Mouse (Mus musculus): ENCODE results near the gene Jak1. TPM values are rescaled to one million over a fixed set of nuclear protein-coding genes. Genes with fewer than 3 reads are reported as not detected.
A peak's percentile ranks its signal among the peaks of the same experiment; 100 is the strongest.

Jak1 gene
- polyA plus RNA-seq, 1 experiment from 2014 or later, result 85.0 TPM

- no peak overlapping the region for H3K9ac ChIP-seq
- H3K4me3 ChIP-seq (ENCODE audit: low read depth, low read length), result no peak overlapping the region
- no peak overlapping the region for H3K27ac ChIP-seq (ENCODE audit: low read depth)
- H3K36me3 ChIP-seq (ENCODE audit: insufficient read depth), result no peaks in the 10 kb centered on the region
- ATAC-seq (ENCODE audit: insufficient read depth), result no peak
- H3K4me1 ChIP-seq (ENCODE audit: insufficient read depth), result no peaks in the 10 kb centered on the region
- DNase-seq, result no peak
- no peak overlapping the region for H3K4me2 ChIP-seq
- H3K9me3 ChIP-seq (ENCODE audit: low read depth, low read length), result no peaks in the 10 kb centered on the region
- no peak for TF ChIP-seq CTCF (IDR thresholded peaks at IDR 0.05; ENCODE audit: low read depth)
- WGBS, result 76% methylated on average over 3 of the region's 3 CpGs
- no peaks in the 10 kb centered on the region for H3K27me3 ChIP-seq (ENCODE audit: insufficient read depth, low read length)
Measured at GRCm38 (mm10) chr4:101227398-101227797, 37.7 kb downstream of the Jak1 start.

GRCm38 (mm10) chr4:101225984-101226383, 39.1 kb downstream of the Jak1 start:
- H3K4me2 ChIP-seq, result no peak overlapping the region
- 81% methylated on average over 5 of the region's 5 CpGs for WGBS
- H3K4me1 ChIP-seq (ENCODE audit: insufficient read depth), result 0 out of 2 replicates have a peak, but pooled peaks cover 3% of the 10 kb centered on the region
- H3K36me3 ChIP-seq (ENCODE audit: insufficient read depth), result no peaks in the 10 kb centered on the region
- DNase-seq (no peak), ATAC-seq (ENCODE audit: insufficient read depth) (no peak)
- no peaks in the 10 kb centered on the region for H3K9me3 ChIP-seq (ENCODE audit: low read depth, low read length)
- no peak overlapping the region for H3K9ac ChIP-seq
- no peak for TF ChIP-seq CTCF (IDR thresholded peaks at IDR 0.05; ENCODE audit: low read depth)
- H3K27me3 ChIP-seq (ENCODE audit: insufficient read depth, low read length), result no peaks in the 10 kb centered on the region
- no peak overlapping the region for H3K4me3 ChIP-seq (ENCODE audit: low read depth, low read length)
- no peak overlapping the region for H3K27ac ChIP-seq (ENCODE audit: low read depth)

GRCm38 (mm10) chr4:101220946-101221345, 44.1 kb downstream of the Jak1 start:
- Histone ChIP-seq H3K4me3 (ENCODE audit: low read depth, low read length) (no peak overlapping the region), H3K27ac (ENCODE audit: low read depth) (no peak overlapping the region), H3K4me2 (no peak overlapping the region), H3K36me3 (ENCODE audit: insufficient read depth) (no peaks in the 10 kb centered on the region), H3K27me3 (ENCODE audit: insufficient read depth, low read length) (no peaks in the 10 kb centered on the region), H3K9ac (no peak overlapping the region), H3K4me1 (ENCODE audit: insufficient read depth) (0 out of 2 replicates have a peak, but pooled peaks cover 3% of the 10 kb centered on the region), H3K9me3 (ENCODE audit: low read depth, low read length) (no peaks in the 10 kb centered on the region)
- ATAC-seq (ENCODE audit: insufficient read depth), result peak; percentile 41; the same call in 1 of the 2 replicates
- WGBS, result 46% methylated on average over 2 of the region's 2 CpGs
- peak; percentile 56 for DNase-seq
- no peak for TF ChIP-seq CTCF (IDR thresholded peaks at IDR 0.05; ENCODE audit: low read depth)

- no peak overlapping the region for H3K27ac ChIP-seq (ENCODE audit: low read depth)
- no peaks in the 10 kb centered on the region for H3K36me3 ChIP-seq (ENCODE audit: insufficient read depth)
- ATAC-seq (ENCODE audit: insufficient read depth) (no peak), DNase-seq (no peak)
- H3K4me3 ChIP-seq (ENCODE audit: low read depth, low read length), result no peak overlapping the region
- no peaks in the 10 kb centered on the region for H3K27me3 ChIP-seq (ENCODE audit: insufficient read depth, low read length)
- H3K9ac ChIP-seq, result no peak overlapping the region
- TF ChIP-seq CTCF (IDR thresholded peaks at IDR 0.05; ENCODE audit: low read depth), result no peak
- no peak overlapping the region for H3K4me2 ChIP-seq
- H3K9me3 ChIP-seq (ENCODE audit: low read depth, low read length), result no peaks in the 10 kb centered on the region
- 55% methylated on average over 2 of the region's 2 CpGs for WGBS
- H3K4me1 ChIP-seq (ENCODE audit: insufficient read depth), result 0 out of 2 replicates have a peak, but pooled peaks cover 3% of the 10 kb centered on the region
Measured at GRCm38 (mm10) chr4:101219839-101220238, 45.2 kb downstream of the Jak1 start.

GRCm38 (mm10) chr4:101217026-101217540, 48.0 kb downstream of the Jak1 start:
- Histone ChIP-seq H3K36me3 (ENCODE audit: insufficient read depth) (no peaks in the 10 kb centered on the region), H3K27ac (ENCODE audit: low read depth) (no peak overlapping the region), H3K4me2 (no peak overlapping the region), H3K9me3 (ENCODE audit: low read depth, low read length) (no peaks in the 10 kb centered on the region), H3K27me3 (ENCODE audit: insufficient read depth, low read length) (no peaks in the 10 kb centered on the region), H3K4me1 (ENCODE audit: insufficient read depth) (0 out of 2 replicates have a peak, but pooled peaks cover 3% of the 10 kb centered on the region), H3K4me3 (ENCODE audit: low read depth, low read length) (no peak overlapping the region), H3K9ac (no peak overlapping the region)
- DNase-seq, result peak; percentile 31
- no peak for TF ChIP-seq CTCF (IDR thresholded peaks at IDR 0.05; ENCODE audit: low read depth)
- ATAC-seq (ENCODE audit: insufficient read depth), result peak; percentile 60; the same call in 1 of the 2 replicates
- 43% methylated on average over 2 of the region's 2 CpGs for WGBS

DNA sequence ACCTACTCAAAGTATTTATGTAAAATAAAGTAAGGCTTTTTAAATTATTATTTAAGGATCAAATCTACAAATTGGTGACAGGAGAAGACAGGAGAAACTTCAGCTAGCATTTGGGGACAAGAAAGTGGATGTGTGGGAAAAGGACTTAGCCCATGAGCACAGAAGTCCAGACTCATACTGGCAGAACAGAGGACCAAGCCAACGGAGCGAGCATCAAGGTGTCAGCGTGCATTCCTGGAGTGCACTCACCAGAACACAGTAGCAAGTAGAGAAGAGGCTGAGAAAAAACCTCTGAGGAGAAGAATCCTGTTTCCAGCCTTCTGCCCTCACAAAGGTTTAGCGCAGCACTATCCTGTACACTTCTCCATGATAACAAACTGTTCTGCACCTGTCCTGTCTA, 48.8 kb downstream of the Jak1 start:
- Histone ChIP-seq H3K9me3 (ENCODE audit: low read depth, low read length) (no peaks in the 10 kb centered on the region), H3K9ac (no peak overlapping the region), H3K4me2 (no peak overlapping the region), H3K27ac (ENCODE audit: low read depth) (no peak overlapping the region), H3K4me1 (ENCODE audit: insufficient read depth) (no peaks in the 10 kb centered on the region), H3K27me3 (ENCODE audit: insufficient read depth, low read length) (no peaks in the 10 kb centered on the region), H3K4me3 (ENCODE audit: low read depth, low read length) (no peak overlapping the region), H3K36me3 (ENCODE audit: insufficient read depth) (no peaks in the 10 kb centered on the region)
- ATAC-seq (ENCODE audit: insufficient read depth) (no peak), DNase-seq (no peak)
- TF ChIP-seq CTCF (IDR thresholded peaks at IDR 0.05; ENCODE audit: low read depth), result no peak
- 76% methylated on average over 4 of the region's 4 CpGs for WGBS

DNA sequence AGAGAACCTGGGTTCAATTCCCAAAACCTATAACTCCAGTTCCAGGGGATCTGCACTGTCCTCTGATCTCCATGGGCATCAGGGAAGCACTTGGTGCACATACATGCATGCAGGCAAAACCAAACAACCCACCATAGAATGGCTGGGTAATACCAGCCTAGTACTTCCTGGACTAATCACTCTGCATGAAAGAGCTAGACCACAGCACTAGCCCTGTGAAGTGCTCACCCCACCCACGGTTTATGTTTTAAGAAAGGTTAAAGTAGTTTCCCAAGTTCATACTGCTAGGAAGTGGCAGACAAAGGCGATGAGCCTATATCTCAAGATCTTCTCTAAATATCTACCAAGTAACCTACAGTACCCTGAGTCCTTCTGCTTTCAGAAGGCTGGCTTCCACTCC, 51.6 kb downstream of the Jak1 start:
- Histone ChIP-seq H3K27me3 (ENCODE audit: insufficient read depth, low read length) (no peaks in the 10 kb centered on the region), H3K4me3 (ENCODE audit: low read depth, low read length) (no peak overlapping the region), H3K4me2 (no peak overlapping the region), H3K27ac (ENCODE audit: low read depth) (no peak overlapping the region), H3K9me3 (ENCODE audit: low read depth, low read length) (no peaks in the 10 kb centered on the region), H3K9ac (no peak overlapping the region), H3K4me1 (ENCODE audit: insufficient read depth) (no peaks in the 10 kb centered on the region; the same call in 1 of the 2 replicates), H3K36me3 (ENCODE audit: insufficient read depth) (no peaks in the 10 kb centered on the region)
- TF ChIP-seq CTCF (IDR thresholded peaks at IDR 0.05; ENCODE audit: low read depth), result no peak
- no peak for DNase-seq
- no peak for ATAC-seq (ENCODE audit: insufficient read depth)
- WGBS, result 88% methylated on average over 2 of the region's 2 CpGs

All from lung, embryonic 14.5 days (tissue).